Mouse (Mus musculus): Measurements from ENCODE around the gene Kbtbd3.

Gene Kbtbd3

GRCm38 (mm10) chr9:4309351-4310085, at the start of gene Kbtbd3, which contains the start of gene Aasdhppt:
Gene Kbtbd3 (plus strand): TSS chr9:4309833.
Gene Aasdhppt (minus strand): TSS chr9:4309471.
- peak; percentile 97 to 98 for DNase-seq (ENCODE audit: low spot score in 2 of 2)

GRCm38 (mm10) chr9:4259841-4260745, 49.5 kb upstream of the Kbtbd3 start:
- DNase-seq (ENCODE audit: low spot score in 2 of 2): peak in 1 of 2 experiments; percentile 59

GRCm38 (mm10) chr9:4260746-4261090, 48.9 kb upstream of the Kbtbd3 start:
- DNase-seq (ENCODE audit: low spot score in 2 of 2): no peak

- no peak for DNase-seq (ENCODE audit: low spot score in 2 of 2)
Measured at GRCm38 (mm10) chr9:4266881-4267280, 42.8 kb upstream of the Kbtbd3 start.

- DNase-seq (ENCODE audit: low spot score in 2 of 2): no peak
Measured at GRCm38 (mm10) chr9:4283850-4284249, 25.8 kb upstream of the Kbtbd3 start.

- DNase-seq (ENCODE audit: low spot score in 2 of 2): no peak
Measured at GRCm38 (mm10) chr9:4300466-4300865, 9.2 kb upstream of the Kbtbd3 start.

GRCm38 (mm10) chr9:4304867-4305266, 4.8 kb upstream of the Kbtbd3 start:
- DNase-seq (ENCODE audit: low spot score in 2 of 2): no peak

- no peak for DNase-seq (ENCODE audit: low spot score in 2 of 2)
Measured at GRCm38 (mm10) chr9:4308628-4309350, 844 bp upstream of the Kbtbd3 start.

GRCm38 (mm10) chr9:4310706-4311105, 1.1 kb downstream of the Kbtbd3 start:
- DNase-seq (ENCODE audit: low spot score in 2 of 2): no peak

- peak in 1 of 2 experiments; percentile 6 for DNase-seq (ENCODE audit: low spot score in 2 of 2)
Measured at GRCm38 (mm10) chr9:4311162-4311561, 1.5 kb downstream of the Kbtbd3 start.

- no peak for DNase-seq (ENCODE audit: low spot score in 2 of 2)
Measured at GRCm38 (mm10) chr9:4313946-4314345, 4.3 kb downstream of the Kbtbd3 start.

GRCm38 (mm10) chr9:4315746-4316145, 6.1 kb downstream of the Kbtbd3 start:
- DNase-seq (ENCODE audit: low spot score in 2 of 2): no peak

- no peak for DNase-seq (ENCODE audit: low spot score in 2 of 2)
Measured at GRCm38 (mm10) chr9:4318939-4319721, 9.5 kb downstream of the Kbtbd3 start.

GRCm38 (mm10) chr9:4353163-4353562, 43.5 kb downstream of the Kbtbd3 start:
- DNase-seq (ENCODE audit: low spot score in 2 of 2): no peak

- DNase-seq (ENCODE audit: low spot score in 2 of 2): peak; percentile 90 to 93
Measured at GRCm38 (mm10) chr9:4375828-4376639, 66.4 kb downstream of the Kbtbd3 start, which contains the start of gene Msantd4. Gene Msantd4 (plus strand): TSS chr9:4376562.

- DNase-seq (ENCODE audit: low spot score in 2 of 2): peak in 1 of 2 experiments; percentile 33
Measured at GRCm38 (mm10) chr9:4376640-4377120, 67.0 kb downstream of the Kbtbd3 start.

Measured in thymus, postnatal 10 days (tissue).